Mouse (Mus musculus) cerebellum, postnatal 36 days (tissue): ENCODE results near the gene Asb6.

Experiments used
- DNase-seq, 2 experiments: peaks; one replicate each; pipeline ENCODE4 v3.0.0; 2021 to 2022; ENCODE audit warnings: mixed read lengths in 2 of 2

Gene Asb6

GRCm38 (mm10) chr2:30830283-30830795, at the start of gene Asb6:
TSS of gene Asb6 (minus strand) at chr2:30830333.
- DNase-seq, result no peak

DNA sequence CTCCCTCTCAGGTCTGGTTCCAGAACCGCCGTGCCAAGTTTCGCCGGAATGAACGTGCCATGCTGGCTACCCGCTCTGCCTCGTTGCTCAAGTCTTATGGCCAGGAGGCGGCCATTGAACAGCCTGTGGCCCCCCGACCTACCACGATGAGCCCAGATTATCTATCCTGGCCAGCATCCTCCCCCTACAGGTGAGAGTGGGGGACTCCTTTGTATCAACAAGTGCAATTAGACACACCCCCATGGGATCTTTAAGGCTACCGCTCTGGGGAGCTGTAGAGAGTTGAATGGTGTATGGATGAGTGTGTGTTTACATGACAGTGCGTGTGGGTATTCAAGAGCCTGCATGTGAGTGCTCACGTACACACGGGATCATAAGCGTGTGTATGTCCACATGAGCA, 49.3 kb upstream of the Asb6 start:
- no peak for DNase-seq

DNA sequence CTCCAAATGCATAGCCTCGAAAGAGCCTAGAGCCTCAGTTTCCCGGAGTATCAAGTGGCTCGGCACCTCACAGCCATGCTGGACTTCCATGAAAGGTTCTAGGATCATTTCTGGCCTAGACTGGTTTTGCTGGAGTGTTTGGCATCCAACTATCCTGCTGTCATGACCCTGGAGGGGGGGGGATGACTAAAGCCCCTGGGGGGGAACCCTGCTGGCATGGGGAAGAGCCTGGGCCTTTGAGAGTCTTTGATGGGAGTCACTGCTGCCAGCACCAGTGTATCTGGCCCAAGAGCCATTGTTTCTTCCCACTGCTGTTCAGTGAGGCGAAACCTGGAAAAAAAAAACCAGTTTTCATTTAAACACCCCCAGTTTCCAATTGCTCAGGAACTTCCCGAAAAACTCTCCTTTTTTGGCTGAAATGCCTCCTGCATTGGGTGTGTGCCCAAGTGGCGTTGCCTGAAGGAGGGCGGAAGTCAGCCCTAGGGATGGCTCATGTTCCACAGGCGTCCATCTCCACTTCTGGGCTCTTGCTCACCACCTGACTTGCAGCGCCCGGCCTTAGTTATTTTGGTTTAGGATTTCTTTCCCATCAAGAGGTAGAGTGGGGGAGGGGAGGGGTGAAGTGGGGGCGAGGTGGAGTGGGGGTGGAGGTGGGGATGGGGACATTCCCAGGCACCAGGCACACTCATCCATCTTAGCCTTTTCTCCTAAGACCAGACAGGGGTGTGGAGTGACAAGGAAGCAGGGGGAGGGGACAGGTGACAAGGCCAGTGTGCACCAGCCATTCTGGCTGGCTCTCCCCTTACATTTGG, 45.7 kb upstream of the Asb6 start:
- no peak for DNase-seq

DNA sequence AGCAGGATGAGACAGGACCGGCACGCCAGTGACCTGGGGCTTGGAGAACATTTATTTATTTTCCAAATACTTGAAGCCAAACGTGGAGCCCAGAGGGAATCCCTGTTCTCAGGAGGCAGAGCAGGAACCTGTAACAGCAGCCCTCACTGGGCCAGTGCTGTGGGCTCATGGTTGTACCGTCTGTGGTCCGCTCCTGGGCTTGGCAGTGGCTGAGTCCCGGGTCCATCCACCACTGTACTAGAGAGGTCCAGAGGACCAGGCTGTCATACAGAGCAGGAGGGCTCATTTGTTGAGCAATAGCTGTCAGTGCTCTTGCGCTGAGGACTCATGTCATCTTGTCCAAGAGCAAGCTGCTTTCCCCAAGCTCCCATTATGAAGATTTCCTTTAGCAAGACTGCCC, 45.0 kb upstream of the Asb6 start:
- DNase-seq, result no peak

DNA sequence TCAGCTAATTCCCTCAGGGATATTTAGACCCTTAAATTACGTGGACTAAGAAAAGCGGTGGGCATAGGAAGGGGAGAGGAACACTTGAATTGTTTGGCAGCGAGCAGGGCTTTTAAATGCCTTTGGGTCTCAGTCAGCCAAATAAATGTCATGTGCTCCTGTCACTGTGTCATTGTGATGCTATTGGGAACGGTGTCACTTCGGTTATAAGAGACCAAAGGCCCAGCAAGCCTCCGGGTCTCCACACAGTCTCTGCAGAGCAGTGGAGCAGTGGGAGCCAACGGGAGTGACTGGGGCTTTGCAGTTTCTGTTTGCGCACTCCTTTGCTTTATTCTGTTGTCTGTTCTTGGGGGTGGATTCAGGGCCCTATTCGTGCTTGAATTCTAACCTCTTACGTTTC, 44.3 kb upstream of the Asb6 start:
- DNase-seq, result no peak

- no peak for DNase-seq
Observed at GRCm38 (mm10) chr2:30872669-30873068, 42.5 kb upstream of the Asb6 start.

DNA sequence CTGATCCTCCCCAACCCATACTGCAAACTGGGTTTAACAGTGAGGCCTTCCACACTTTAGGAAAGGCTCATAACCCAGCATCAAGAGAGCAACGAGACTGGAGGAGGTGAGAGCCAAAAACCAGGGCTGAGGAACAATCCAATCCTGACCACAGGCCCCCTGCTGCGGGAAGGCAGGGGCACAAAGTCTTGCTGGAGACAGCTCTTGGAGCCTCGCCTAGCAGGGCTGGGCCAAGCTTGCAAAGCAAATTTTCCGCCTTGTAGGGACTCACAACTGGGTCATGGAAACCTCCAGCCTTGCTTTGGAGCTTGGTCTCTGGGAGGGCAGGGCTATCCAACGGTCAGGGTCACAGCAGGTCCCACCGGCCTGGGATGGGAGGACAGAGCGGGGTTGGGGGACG, 40.7 kb upstream of the Asb6 start:
- DNase-seq, result peak; percentile 19 to 39

DNA sequence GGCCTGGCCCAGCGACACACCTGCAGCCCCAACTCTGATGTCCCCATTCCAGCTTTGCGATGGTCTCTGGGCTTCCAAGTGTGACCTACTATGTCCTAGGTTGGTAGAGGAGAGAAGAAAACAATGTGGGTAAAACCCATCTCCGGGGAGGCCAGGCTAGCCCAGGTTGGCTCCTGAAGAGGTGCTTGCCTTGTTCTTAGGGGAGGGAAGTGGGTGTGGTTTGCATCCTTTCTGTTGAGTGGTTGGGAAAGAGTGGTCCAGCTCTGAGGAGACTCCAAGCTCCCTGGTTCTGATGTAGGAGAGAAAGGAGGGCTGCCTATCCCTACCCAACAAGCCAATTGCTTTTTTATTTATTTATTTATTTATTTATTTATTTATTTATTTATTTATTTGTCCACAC, 35.3 kb upstream of the Asb6 start:
- no peak for DNase-seq

DNA sequence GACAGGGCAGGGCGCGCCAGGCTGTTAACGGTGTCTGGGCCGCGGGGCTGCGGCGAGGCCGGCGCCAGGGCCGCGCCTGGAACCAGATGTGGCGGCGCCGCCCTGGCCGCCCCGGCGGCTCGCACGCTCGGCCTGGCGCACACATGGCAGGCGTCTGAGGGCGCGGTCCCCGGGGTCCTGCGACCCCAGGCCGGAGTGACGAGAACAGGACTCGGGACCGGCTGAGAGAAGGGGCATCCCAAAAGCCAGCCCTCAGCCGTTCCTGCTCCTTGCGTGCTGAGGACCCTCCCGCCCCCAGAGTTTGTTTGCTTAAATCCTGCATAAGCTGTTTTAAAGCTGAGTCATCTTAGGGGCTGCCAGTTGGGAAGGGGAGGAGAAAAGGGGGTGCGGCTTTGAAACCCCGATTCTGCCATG, 34.8 kb upstream of the Asb6 start:
- no peak for DNase-seq

DNA sequence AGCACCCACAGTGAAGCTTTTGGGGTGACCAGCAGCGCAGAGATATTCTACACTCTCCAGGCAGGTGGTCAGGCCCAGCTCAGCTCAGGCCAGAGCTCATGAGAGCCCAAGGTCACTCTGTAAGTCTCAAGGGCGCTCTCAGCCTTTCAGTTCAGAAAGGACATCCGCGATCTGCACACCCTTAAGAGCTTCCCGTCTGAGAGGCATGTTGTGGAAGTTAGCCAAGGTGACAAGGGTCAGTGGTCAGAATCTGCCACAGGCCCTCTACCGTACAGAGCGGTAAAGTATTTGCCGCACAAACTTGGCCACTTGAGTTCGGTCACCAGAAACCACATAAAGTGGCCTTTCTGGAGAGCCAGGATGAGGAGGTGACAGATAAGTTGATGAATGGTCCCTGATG, 33.4 kb upstream of the Asb6 start:
- DNase-seq, result no peak

DNA sequence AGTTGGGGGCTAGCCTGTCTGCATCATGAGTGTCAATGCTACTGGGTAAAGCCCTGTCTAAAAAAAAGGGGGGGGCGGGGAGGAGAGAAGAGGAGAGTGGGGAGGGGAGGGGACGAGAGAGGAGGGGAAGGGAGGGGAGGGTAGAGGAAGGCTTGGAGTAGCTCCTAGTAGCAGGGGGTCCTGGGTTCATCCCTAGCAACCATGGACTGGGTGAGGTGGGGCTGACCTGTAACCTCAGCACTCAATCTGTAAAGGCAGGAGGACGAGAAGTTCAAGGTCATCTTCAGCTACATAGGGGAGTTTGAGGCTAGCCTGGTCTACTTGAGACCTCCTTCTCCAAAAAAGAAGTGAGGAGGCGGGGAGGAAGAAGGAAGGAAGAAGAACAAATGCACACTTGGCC, 31.9 kb upstream of the Asb6 start:
- DNase-seq, result no peak

DNA sequence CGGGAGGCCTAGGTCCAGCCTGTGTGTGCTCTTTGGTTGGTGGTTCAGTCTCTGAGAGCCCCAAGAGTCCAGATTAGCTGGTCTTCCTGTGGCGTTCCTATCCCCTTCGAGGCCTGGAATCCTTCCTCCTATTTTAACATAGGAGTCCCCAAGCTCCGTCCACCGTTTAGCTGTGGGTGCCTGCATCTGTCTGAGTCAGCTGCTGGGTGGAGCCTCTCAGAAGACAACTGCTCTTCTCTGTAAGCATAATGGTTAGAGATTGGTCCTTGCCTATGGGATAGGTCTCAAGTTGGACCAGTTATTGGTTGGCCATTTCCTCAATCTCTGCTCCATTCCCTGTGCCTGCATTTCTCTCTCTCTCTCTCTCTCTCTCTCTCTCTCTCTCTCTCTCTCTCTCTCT, 29.6 kb upstream of the Asb6 start:
- no peak for DNase-seq

- DNase-seq, result no peak
Observed at GRCm38 (mm10) chr2:30857076-30857475, 26.9 kb upstream of the Asb6 start.

- DNase-seq, result no peak
Observed at GRCm38 (mm10) chr2:30852771-30853313, 22.7 kb upstream of the Asb6 start.

GRCm38 (mm10) chr2:30850581-30850980, 20.4 kb upstream of the Asb6 start:
- DNase-seq, result no peak

GRCm38 (mm10) chr2:30848184-30848583, 18.1 kb upstream of the Asb6 start:
- DNase-seq, result no peak

- no peak for DNase-seq
Observed at GRCm38 (mm10) chr2:30846723-30847122, 16.6 kb upstream of the Asb6 start.

GRCm38 (mm10) chr2:30846236-30846635, 16.1 kb upstream of the Asb6 start:
- DNase-seq, result no peak

DNA sequence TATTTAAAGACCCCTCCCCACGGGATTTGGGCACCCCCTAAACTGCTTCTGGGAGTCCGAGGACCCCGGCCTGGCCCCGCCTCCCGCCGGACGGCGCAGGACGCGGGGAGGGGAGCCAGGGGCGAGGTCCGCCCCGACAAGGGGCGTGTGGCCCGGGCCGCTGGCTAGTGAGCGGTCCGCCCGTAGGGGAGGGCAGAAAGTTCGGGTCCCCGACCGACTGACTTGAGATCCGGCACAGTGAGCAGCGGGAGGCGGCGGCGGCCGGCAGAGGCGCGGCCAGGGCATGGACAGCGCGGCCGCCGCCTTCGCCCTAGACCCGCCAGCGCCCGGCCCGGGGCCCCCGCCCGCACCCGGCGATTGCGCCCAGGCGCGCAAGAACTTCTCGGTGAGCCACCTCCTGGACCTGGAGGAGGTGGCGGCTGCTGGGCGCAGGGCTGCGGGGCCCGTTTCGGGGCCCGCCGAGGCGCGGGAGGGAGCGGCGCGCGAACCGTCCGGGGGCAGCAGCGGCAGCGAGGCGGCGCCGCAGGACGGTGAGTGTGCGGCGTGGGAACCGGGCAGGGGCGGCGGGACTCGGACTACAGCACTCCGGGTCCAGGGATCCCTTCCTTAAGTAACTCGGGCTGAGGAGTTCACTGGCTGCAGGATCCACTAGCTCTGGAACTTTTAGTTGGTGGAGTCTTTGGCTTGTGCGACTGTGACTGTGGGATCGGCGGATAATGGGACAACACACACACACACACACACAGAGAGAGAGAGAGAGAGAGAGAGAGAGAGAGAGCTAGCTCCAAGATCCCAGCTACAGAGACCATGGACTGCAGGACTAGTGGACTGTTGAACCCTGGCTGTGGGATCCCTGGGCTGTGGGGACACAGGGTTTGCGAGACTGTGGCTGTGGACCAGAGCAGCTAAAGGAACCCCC, 15.3 kb upstream of the Asb6 start:
- DNase-seq, result no peak

- DNase-seq, result no peak
Observed at GRCm38 (mm10) chr2:30842615-30843014, 12.5 kb upstream of the Asb6 start.

DNA sequence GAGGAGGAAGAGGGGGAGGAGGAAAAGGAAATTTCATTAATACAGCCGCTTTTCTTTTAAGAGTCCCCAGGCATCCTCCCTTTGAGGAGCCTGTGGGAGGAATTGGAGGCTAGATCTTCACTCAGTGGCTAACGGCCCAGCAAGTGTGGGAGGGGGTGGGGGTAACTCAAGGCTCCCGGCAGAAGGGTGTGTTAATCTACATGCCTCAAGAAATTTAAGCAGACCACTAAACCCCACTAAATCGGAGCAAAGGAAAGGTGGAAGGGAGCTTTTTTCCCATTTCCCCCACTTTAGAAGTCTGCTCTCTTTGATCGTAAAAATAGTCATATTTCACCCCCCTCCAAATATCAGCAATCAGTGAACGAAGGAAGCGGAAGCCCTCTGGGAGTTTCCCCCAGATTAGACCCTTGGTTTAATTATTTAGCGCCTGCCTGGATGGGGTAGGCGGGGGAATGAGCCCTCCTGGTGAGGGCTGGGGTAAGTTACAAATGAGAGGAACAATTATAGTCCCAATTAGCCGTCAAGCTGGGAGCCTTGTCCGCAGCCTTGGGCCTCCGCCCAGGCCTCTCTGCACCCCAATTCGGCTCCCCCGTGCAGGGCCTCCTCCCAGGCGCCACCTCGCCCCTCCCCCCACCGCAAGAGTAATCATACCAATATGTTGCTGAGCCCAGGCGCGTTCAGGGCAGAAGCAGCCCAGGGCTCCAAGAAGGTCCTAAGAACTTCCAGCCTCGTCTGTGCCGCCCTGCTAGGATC, 6.3 kb upstream of the Asb6 start:
- DNase-seq, result no peak

DNA sequence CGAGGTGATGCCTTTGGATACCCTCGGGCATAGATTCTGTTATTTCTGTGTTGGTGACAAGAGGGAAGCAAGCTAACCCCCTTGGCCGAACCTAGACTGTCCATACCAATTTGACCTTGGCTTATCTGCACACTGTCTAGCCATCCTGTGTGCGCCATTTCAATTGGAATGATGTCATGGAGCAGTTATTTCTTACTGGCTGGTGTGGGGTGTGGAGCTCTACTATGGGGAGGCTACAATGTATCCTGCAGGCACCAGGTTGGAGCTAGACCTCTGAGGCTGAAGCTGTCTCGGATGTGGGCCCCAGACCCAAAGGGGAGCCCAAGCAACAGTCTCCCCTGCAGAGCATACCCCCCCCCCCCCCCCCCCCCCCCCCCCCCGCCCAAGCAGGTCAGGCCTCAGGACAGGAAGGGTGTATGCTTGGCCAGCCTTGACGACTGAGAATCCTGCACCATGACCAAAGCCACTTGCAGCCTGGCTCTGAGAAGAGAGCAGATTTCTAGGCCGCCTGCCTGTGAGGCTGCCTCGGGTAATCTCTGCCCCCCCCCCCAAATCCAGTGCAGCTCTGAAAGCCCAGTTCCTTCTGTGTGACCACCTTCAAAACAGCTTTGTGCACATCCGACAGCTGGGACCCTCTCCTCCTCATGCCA, 4.4 kb upstream of the Asb6 start, which contains the start of gene Prrx2:
Prrx2 (plus strand) TSS at position 600 of the 650 bp plus-strand sequence.
- no peak for DNase-seq
